Mouse (Mus musculus): ENCODE measurements around the gene Shroom3.
"Not testable (repeated sequence)": the region's sequence is repeated elsewhere in the genome, so short reads cannot be mapped to it uniquely, and the experiment has no call there.

The Shroom3 gene

DNA sequence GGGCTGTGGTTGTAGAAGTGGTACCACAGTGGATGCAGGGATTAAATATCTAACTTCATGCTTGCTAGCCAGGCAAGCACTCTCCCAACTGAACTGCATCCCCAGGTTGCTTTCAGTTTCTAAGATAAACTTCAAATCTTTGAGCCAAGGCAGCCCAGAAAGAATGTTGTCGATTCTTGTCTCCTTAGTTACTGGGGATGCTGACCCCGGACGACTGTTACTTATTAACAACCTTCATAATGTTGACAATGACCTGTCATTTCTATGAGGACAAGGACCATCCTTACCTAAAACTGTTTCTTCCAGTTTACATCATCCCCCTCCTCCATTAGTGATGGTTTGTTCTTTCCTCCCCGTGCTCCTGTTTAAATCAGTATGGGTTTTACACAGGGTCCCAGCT, 210.0 kb downstream of the Shroom3 start:
- DNase-seq (ENCODE audit: low spot score in 2 of 2), result no peak

DNA sequence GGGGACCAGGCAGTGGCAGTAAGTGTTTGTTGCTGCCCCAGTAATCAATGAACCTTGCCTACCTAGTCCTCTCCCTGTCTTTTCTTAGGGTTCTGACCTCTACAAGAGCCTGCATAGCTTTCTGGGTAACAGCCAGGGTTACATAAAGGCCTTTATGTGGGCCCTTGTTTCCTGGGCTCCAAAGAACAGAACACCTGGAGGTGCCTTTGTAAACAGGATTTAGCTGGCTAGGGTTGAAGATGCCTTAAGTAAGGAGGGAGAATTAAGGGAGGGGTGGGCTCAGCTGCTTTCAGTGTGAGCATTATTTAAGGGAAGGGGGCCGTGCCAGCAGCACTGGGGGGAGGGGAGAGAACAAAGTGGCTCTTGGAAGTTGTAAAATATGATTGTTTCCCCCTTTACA, 210.5 kb downstream of the Shroom3 start:
- DNase-seq (ENCODE audit: low spot score in 2 of 2), result no peak

DNA sequence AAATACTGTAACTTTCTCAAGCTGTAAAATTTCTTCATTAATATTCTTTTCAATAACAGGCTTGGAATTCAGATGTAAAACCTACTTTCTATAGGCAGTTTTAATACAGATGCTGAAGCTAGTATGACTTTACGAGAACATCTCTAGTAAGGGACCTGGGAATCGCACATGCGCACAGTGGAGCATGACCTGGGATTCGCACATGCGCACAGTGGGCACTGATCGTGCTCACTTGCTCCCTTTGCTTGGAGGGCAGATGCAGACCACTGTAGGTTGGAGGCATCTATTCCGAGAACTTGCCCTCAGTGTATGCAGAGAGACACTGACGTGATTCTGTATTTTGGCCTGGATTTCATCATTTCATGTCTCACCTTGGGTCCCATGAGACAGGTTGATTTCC, 212.6 kb downstream of the Shroom3 start:
- no peak for DNase-seq (ENCODE audit: low spot score in 2 of 2)

DNA sequence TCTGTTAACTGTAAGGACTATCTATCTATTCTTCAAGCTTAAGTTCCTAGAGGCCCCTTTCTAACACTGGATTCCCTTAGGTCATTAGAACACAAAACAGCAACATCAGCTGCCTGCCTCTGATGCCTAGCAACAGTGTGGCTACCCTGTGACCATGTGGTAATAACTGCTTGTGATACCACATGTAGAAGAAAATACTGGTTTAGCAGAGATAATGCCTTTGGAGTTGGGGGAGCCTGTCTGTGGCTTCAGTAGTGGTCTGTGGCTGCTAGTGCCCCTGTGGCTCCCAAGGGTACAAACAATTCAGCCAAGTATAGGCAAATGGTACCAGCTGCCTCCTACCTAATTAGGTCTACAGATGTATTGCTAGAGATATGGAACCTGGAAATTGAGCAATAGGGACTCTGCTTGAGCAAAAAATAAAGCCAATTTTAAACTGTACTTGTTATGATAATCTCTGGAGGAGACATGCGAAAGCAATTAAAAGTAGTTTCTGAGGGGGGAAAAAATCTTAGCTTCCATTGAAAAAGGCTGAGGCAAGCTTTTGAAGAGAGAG, 213.6 kb downstream of the Shroom3 start:
- no peak for DNase-seq (ENCODE audit: low spot score in 2 of 2)

DNA sequence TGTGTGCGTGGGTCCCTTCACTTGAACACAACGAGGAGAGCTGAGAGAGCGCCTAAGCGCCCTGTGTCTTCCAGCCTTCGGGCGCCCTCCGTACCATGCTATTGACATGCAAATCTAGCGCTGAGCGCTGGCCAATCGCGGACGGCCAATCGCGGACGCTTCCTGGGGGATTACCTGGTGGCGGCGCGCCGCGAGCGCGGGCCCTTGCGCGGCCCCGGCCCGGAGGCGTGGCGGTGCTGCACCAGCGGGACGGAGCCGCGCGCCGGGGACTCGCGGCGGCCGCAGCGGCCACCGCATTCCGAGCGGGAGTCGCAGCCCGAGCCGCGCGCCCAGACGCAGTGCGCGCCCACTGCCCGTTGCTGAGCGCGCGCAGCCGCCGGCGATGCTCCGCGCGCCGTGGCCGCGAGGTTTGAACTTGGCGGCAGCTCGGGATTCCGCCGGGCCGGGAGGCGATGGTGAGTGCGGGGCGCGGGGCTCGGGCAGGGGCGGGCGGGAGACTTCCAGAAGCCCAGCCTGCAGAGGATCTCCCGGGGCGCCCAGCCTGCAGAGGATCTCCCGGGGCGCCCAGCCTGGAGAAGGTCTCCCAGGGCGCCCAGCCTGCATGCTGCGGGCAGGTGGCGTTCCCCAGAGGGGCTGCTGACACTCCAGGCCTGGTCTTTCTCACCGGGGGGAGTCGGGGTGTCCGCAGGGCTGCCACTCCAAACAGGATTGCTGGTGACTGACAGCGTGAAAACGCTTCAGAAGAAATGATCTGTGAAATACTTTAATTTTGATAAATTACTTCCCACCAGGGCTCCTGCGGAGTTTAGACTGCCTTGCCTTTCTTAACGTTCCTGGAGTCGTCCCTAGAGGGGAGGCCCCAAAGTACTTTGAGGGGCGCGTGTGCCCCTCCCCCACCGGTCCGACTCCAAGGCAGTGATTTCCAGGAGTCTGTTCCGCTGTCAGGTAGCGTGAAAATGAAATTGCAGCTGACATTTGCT, 214.8 kb downstream of the Shroom3 start:
- peak; percentile 33 to 41 for DNase-seq (ENCODE audit: low spot score in 2 of 2)

DNA sequence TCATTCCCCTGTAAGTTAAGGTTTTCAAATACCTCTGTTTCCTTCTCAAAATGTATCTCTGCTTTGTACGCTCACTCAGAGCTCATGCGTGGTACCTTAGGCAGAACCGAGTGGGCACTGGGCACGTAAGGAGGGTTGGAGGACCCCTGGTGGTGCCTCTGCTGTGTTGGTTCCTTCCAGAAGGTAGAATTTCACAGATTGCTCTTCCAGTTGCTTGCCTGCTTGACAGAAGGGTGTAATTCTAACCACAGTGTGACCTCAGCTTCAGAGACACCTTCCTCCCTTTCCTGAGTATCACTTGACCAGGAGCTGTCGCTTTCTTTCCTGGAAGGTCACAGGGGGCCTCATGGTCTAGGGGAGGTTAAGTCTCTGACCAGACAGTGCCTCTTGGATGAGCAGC, 217.2 kb downstream of the Shroom3 start:
- DNase-seq (ENCODE audit: low spot score in 2 of 2), result no peak

DNA sequence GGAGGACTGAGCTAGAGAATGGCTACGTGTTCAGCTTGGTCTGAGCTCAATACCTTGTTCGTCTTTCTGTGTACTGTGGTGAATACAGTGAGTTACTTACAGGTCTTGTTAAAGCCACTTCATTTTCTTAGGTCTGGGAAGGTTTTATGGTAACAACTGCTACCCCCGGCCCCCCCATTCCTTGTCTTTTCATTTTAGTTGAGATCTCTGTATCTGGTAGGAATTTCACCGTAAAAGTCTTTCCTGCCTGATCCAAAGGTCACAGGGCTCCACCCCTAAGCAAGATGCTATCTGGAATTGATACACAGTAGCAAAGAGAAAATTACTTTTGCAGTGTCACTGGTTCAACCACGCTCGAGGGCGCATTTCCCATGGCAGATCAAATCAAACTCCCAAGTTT, 218.6 kb downstream of the Shroom3 start:
- DNase-seq (ENCODE audit: low spot score in 2 of 2), result no peak

DNA sequence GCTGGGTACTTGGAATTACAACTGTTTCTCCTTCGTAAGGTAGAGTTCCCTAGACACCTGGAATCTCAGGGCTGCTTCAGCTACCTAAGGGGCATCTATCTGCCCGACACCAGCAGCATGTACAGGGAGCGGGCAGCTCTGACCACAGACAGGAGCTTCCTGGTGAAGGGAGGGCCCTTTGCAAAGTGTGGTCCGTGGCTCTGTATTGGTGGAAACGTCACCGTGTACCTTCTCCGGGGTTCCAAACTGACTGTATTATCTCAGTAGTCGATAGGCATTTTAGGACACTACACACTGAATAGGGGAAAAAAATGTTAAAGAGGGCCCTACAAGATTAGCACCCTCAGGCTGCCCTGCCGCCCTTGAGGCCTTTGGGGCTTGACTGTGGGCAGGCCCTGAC, 221.9 kb downstream of the Shroom3 start:
- DNase-seq (ENCODE audit: low spot score in 2 of 2), result no peak

DNA sequence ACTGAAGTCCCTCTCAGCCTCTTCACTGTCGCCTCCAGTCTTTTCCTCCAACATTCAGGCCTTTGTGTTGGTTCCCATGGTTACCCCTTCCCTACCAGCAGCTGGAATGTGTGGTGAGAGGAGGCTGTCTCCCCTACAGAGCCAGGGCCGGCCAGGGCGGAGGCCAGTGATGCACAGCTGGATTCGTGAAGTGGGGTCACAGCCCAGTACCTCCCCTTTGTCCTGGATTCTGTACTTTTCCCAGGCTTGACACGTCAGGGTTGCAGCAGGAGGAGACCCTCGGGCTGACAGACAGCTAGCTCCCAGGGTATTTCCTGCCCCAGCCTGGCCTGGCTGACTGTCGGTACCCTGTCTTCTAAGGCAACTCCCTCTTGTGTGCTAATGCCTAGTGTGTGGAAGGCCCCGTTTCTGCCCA, 222.4 kb downstream of the Shroom3 start:
- peak in 1 of 2 experiments; percentile 20 for DNase-seq (ENCODE audit: low spot score in 2 of 2)

DNA sequence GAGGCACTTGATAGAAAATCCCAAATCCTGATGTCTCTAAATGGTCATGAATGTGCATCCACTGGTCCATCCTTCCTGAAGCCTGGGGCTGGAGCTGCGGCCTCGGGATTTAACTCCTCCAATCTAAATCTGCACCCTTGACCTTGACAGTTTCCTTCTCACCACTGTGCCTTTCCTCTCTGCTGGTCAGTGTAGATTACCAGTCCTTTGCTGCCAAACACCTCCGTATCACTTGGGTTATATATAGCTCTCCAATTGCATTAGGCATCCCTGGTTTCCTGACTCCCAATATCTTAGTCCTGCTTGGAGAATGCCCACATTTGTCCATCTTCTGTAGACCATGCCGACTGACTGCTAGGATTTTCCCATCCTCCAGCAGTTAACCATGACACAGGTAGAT, 225.0 kb downstream of the Shroom3 start:
- no peak for DNase-seq (ENCODE audit: low spot score in 2 of 2)

DNA sequence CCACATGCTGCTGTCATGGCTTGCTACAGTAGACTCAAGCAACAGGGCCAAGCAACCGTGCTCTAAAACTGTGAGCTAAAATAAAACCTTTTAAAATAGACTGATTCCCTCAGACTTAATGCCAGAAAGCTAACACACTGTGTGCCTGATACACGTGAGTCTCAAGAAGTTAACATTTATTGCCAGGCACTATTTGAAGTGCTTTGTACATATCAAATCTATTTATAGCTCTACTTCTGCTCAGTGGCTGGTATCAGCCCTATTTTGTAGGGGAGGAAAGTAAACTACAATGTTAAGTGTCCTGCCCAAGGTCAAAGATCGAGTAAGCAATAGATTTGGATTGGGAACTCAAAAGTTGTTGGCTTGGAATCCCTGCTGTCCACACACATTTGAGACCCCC, 227.6 kb downstream of the Shroom3 start:
- DNase-seq (ENCODE audit: low spot score in 2 of 2), result no peak

DNA sequence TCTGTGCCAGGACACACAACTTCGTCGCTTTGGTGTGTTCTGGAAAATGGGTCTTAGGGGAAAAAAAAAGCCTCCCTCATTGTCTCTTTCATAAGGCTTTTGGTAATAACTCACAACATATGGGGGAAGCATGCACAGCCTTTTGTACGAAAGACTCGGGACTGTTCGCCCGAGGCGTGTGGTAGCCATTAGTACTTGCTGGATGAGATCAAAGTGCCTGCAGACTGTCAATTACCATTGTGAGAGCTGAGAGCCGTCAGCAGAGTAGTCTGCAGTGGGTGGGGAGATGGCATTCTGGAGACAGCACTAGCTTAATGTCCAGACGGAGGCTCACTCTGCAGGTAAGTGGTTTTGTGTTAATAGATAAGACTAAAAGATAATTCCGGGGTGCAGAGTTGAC, 232.2 kb downstream of the Shroom3 start:
- DNase-seq (ENCODE audit: low spot score in 2 of 2), result no peak

DNA sequence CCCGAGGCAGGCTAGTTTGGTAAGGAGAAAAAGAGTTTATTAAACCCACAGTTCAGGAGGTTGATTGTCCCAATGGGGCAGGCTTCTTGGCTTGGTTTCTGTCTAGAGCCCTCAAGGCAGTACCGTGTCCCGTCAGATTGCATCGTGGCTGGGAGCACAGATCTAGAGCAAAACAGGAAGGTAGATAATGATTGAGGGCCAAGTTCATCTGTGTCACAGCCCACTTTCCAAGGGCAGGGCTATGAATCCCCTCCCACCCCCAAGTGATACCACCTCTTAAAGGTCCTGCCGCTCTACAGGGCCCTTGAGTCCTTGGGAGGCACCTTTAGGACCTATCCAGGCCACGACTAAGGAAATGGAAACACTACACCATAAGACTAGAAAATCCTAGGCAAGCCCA, 234.5 kb downstream of the Shroom3 start:
- no peak for DNase-seq (ENCODE audit: low spot score in 2 of 2)

DNA sequence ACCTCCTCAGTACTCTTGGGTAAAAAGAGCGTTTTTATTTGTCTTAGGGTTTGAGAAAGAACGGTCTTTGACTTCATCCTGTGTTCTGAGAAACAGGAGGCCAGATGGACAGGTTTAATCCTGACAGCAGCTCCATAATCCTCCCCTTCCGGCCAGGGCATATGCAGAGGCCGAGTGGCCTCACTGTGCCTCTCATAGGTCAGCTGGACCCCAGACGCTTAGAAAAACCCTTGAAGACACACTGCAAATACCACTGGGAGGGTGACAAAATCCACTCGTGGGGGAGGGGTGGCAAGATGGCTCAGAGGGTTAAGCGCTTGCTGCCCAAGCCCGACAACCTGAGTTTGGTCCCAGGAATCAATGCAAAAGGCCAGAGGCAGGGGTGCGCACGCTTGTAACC, 234.9 kb downstream of the Shroom3 start:
- no peak for DNase-seq (ENCODE audit: low spot score in 2 of 2)

DNA sequence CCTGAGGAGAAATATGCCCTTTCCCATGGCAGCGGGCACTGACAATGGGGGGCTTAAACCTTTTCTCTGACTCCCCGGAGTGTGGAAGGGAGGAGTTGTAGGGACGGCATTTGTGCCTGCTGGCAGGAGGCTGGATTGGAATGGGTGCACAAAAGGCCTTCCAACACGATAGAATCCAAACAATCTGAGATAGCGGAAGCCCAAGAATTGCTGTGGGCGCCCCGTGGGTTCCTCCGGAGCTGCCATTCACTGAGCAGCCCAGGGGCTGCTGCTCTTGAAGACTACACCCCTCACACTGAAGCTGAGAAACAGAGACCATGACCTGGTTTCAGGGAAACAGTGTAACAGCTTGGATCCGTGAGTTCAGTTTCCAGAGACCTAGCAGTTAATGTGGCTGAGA, 235.6 kb downstream of the Shroom3 start:
- DNase-seq (ENCODE audit: low spot score in 2 of 2), result no peak

DNA sequence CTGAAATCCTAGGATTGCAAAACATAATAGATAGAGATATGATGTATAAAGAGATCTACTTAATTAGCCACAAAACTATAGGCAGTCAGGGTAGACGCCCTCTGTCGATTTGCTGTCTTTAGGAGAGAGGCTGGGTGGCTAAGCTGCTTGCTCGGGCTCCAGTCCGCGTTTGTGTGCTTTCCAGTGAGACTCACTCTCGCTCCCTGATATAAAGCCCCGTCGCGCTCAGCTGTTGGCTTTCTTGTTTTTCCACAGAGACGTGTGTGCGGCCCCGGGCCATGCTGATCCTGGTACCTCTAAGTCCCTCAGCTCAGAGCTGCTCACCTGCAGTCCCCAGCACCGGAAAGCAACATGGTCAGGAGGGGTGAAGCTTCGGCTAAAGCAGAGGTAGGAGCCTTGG, 236.2 kb downstream of the Shroom3 start:
- no peak for DNase-seq (ENCODE audit: low spot score in 2 of 2)

DNA sequence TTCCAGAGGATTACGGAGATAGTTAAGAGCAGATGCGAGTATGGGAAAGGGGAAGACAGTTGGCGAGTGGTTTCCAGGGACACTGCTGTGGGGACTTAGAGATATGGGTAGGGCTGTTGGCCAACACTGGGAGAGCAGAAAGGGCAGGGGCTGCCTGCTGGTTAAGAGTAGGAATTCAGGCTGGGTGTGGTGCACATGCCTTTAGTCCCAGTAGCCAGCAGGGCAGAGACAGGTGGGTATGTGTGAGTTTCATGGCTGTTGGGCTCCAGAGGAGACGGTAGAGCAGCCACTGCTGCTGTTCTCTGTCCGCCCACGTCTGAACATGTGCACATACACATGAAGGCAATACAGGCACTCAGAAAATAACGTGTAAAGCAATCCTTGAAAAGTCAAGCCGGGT, 237.7 kb downstream of the Shroom3 start:
- no peak for DNase-seq (ENCODE audit: low spot score in 2 of 2)

DNA sequence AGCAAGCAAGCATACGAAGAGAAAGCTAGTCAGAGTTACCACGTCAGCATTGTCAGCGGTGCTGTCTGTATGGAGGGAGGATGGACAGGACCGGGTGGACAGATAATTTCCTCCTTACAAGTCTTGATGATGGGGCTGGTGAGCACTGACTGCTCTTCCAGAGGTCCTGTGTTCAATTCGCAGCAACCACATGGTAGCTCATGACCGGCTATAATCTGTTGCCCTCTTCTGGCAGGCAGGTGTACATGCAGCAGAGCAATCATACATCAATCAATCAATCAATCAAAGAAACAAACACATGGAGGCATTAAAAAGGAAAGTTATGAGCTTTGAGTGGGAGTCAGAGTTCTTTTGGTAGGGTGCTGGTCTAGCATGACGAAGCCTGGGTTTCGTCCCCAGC, 238.5 kb downstream of the Shroom3 start:
- DNase-seq (ENCODE audit: low spot score in 2 of 2), result no peak

DNA sequence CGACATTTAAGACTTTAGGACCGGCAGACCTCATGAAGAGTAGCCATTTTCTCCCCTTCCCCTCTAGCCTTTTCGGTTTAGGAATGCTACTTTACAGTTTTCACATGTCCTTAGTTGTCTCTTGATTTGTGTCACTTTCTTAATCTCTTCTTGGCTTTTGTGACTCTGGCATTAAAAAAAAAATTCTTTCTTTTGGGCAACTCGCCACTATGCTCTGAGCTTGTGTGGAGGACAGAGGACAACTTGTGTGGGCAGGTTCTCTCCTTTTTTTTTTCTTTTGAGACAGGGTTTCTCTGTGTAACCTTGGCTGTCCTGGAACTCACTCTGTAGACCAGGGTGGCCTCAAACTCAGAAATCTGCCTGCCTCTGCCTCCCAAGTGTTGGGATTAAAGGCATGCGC, 239.7 kb downstream of the Shroom3 start:
- not testable (repeated sequence) for DNase-seq (ENCODE audit: low spot score in 2 of 2)

DNA sequence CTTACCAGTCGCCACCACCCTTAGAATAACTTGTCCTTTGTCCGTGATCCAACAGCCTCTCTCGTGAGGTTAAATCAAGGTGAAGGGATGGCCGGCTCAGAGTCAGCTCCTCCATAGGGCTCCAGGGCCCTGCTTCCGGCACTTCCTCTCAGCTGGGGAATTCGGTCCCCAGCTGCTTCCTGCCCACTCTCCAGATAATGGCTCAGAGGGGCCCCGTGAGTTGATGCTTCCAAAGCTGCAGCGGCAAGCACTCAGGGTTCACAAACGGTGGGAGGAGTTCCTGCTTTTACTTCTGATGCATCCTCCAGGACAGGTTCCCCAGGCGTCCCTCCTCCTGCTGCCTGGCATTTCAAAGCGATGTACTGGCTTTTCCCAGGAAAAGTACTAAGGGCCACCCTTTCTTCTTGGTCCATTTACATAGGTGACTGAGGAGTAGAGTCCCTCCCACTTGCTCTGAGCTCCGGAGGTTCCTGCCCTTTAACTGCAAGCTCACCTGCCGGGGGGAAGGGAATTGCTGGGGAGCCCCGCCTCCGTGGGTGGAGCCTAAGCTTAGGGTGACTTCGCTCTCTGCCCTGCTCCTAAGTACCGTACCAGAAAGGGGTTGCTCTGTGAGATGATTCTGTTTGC, 241.7 kb downstream of the Shroom3 start:
- DNase-seq (ENCODE audit: low spot score in 2 of 2), result no peak

DNA sequence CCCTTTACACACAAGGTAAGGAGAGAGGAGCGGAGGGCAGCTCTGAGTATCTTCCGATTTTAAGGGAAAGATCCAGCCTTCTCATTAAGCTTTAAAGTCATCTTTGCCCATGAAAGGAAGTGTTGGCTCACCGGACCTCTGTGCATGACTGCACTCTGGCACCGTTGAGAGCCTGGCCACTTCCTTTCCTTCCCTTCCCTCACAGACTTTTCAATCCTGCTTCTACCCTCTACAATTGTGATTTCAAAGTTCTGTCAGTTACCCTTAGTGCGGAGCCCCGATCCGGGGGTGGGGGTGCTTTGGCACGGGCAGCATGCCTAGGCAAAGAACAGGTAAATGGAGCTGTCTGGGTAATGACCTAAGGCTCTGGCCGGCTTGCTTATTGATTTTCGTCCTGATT, 244.4 kb downstream of the Shroom3 start:
- no peak for DNase-seq (ENCODE audit: low spot score in 2 of 2)

DNA sequence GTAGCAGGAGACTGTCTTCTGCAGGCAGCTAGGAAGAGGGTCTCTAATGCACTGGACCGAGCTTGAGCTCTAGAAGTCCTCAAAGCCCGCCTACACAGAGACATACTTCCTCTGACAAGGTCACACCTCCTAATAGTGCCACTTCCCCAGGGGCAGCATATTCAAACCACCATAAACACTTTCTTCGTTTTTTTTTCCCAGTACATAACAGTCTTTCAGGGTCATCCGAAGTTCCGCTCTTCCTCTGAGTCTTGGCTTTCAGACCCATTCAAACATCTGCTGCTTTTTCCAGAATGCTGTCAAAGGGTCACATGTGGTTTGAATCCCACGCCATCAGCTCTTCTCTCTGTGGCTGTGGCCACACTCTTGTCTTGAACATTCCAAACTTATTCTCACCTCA, 247.3 kb downstream of the Shroom3 start:
- DNase-seq (ENCODE audit: low spot score in 2 of 2), result no peak

DNA sequence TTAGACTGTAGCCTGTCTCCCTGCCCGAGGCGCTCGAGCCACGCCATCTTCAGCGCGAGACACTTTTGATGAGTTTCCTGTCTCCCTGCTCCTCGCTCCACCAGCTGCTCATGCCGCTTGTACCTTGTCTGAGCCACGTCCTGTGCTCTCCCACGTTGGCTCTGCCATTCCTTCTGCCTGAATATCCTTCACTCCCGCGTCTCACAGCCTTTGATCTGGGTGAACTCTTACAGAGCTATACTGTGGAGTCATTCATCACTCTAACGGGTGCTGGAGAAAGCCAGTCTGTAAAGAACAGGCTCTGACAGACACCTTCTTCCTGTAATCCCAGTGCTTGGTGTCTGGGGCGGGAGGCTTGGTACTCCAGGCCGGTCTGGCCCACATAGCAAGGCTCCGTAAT, 248.1 kb downstream of the Shroom3 start:
- no peak for DNase-seq (ENCODE audit: low spot score in 2 of 2)
